Mouse (Mus musculus): Measurements from ENCODE around the gene Rbm15.

- TF ChIP-seq CTCF (conservative IDR thresholded peaks at IDR 0.05; ENCODE audit: low read length): no peak
- TF ChIP-seq NANOG (IDR thresholded peaks at IDR 0.05; ENCODE audit: borderline replicate concordance, low read length): no peak
Measured at GRCm38 (mm10) chr3:107332960-107333380, 503 bp downstream of the Rbm15 start.

All from E14TG2a.4 (cell line).